Mouse (Mus musculus): ENCODE results near the gene Rhbdd2. TPM values are rescaled to one million over a fixed set of nuclear protein-coding genes. Genes with fewer than 3 reads are reported as not detected.

Gene Rhbdd2
- polyA plus RNA-seq, 1 experiment from 2014 or later = 89.3 TPM

- no peaks in the 10 kb centered on the region for H3K27me3 ChIP-seq
- WGBS = 87% methylated on average over 2 of the region's 2 CpGs
- no peak overlapping the region for H3K4me3 ChIP-seq
- no peaks in the 10 kb centered on the region for H3K9me3 ChIP-seq
- no peak for ATAC-seq (ENCODE audit: low FRiP score)
- H3K36me3 ChIP-seq = no peaks in the 10 kb centered on the region
- H3K4me1 ChIP-seq (replicated peaks) = peaks cover 25% of the 10 kb centered on the region
- no peak overlapping the region for H3K9ac ChIP-seq
- H3K4me2 ChIP-seq = no peak overlapping the region
- no peak overlapping the region for H3K27ac ChIP-seq
These were observed 38.5 kb downstream of the Rhbdd2 start for GRCm38 (mm10) chr5:135670881-135671280.

GRCm38 (mm10) chr5:135672509-135672908 lies 40.1 kb downstream of the Rhbdd2 start:
- Histone ChIP-seq H3K9me3 (no peaks in the 10 kb centered on the region), H3K27ac (no peak overlapping the region; the same call in 1 of the 2 replicates), H3K4me1 (replicated peaks) (peaks cover 25% of the 10 kb centered on the region), H3K9ac (no peak overlapping the region), H3K36me3 (no peaks in the 10 kb centered on the region), H3K4me2 (no peak overlapping the region), H3K4me3 (no peak overlapping the region), H3K27me3 (no peaks in the 10 kb centered on the region)
- no peak for ATAC-seq (ENCODE audit: low FRiP score)
- 75% methylated on average over 4 of the region's 4 CpGs for WGBS

GRCm38 (mm10) chr5:135672980-135673379 lies 40.6 kb downstream of the Rhbdd2 start:
- H3K4me3 ChIP-seq = no peak overlapping the region
- WGBS = 38% methylated on average over 5 of the region's 5 CpGs
- H3K27me3 ChIP-seq = no peaks in the 10 kb centered on the region
- H3K4me1 ChIP-seq (replicated peaks) = peaks cover 25% of the 10 kb centered on the region
- ATAC-seq (ENCODE audit: low FRiP score) = no peak
- H3K36me3 ChIP-seq = no peaks in the 10 kb centered on the region
- H3K27ac ChIP-seq = peak overlapping the region; percentile 27; the same call in 1 of the 2 replicates
- H3K4me2 ChIP-seq = no peak overlapping the region
- no peaks in the 10 kb centered on the region for H3K9me3 ChIP-seq
- H3K9ac ChIP-seq = no peak overlapping the region

GRCm38 (mm10) chr5:135674349-135674775 lies 41.9 kb downstream of the Rhbdd2 start:
- Histone ChIP-seq H3K4me2 (peak overlapping the region; percentile 45), H3K9me3 (no peaks in the 10 kb centered on the region), H3K27me3 (no peaks in the 10 kb centered on the region), H3K4me1 (replicated peaks) (peaks cover 25% of the 10 kb centered on the region), H3K36me3 (no peaks in the 10 kb centered on the region), H3K4me3 (no peak overlapping the region), H3K27ac (peak overlapping the region; percentile 85), H3K9ac (no peak overlapping the region)
- 7% methylated on average over 3 of the region's 3 CpGs for WGBS
- peak; percentile 56 for ATAC-seq (ENCODE audit: low FRiP score)

- WGBS = under 1% methylated on average over 11 of the region's 11 CpGs
- peak; percentile 79 for ATAC-seq (ENCODE audit: low FRiP score)
- H3K9ac ChIP-seq = 0 out of 2 replicates have a peak overlapping the region, but pooled peaks have one; percentile 39
- no peaks in the 10 kb centered on the region for H3K27me3 ChIP-seq
- peaks cover 25% of the 10 kb centered on the region for H3K4me1 ChIP-seq (replicated peaks)
- H3K9me3 ChIP-seq = no peaks in the 10 kb centered on the region
- H3K4me2 ChIP-seq = peak overlapping the region; percentile 45
- peak overlapping the region; percentile 85 for H3K27ac ChIP-seq
- no peaks in the 10 kb centered on the region for H3K36me3 ChIP-seq
- no peak overlapping the region for H3K4me3 ChIP-seq
These were observed 42.4 kb downstream of the Rhbdd2 start for GRCm38 (mm10) chr5:135674821-135675220.

GRCm38 (mm10) chr5:135676696-135677095 lies 44.3 kb downstream of the Rhbdd2 start:
- no peak for ATAC-seq (ENCODE audit: low FRiP score)
- H3K36me3 ChIP-seq = no peaks in the 10 kb centered on the region
- H3K9me3 ChIP-seq = no peaks in the 10 kb centered on the region
- H3K9ac ChIP-seq = no peak overlapping the region
- no peak overlapping the region for H3K27ac ChIP-seq
- H3K4me3 ChIP-seq = no peak overlapping the region
- WGBS = 83% methylated on average over 3 of the region's 3 CpGs
- H3K4me2 ChIP-seq = no peak overlapping the region
- H3K27me3 ChIP-seq = no peaks in the 10 kb centered on the region
- peaks cover 25% of the 10 kb centered on the region for H3K4me1 ChIP-seq (replicated peaks)

GRCm38 (mm10) chr5:135677251-135677650 lies 44.8 kb downstream of the Rhbdd2 start:
- H3K36me3 ChIP-seq = no peaks in the 10 kb centered on the region
- no peak overlapping the region for H3K4me3 ChIP-seq
- H3K4me1 ChIP-seq (replicated peaks) = peaks cover 25% of the 10 kb centered on the region
- 83% methylated on average over 2 of the region's 2 CpGs for WGBS
- H3K27ac ChIP-seq = no peak overlapping the region
- H3K9me3 ChIP-seq = no peaks in the 10 kb centered on the region
- no peaks in the 10 kb centered on the region for H3K27me3 ChIP-seq
- no peak overlapping the region for H3K9ac ChIP-seq
- no peak for ATAC-seq (ENCODE audit: low FRiP score)
- no peak overlapping the region for H3K4me2 ChIP-seq

GRCm38 (mm10) chr5:135678481-135678880 lies 46.1 kb downstream of the Rhbdd2 start:
- no peak overlapping the region for H3K4me3 ChIP-seq
- H3K4me2 ChIP-seq = no peak overlapping the region
- H3K9me3 ChIP-seq = no peaks in the 10 kb centered on the region
- no peak overlapping the region for H3K27ac ChIP-seq
- WGBS = 96% methylated on average over 6 of the region's 6 CpGs
- no peak for ATAC-seq (ENCODE audit: low FRiP score)
- peaks cover 24% of the 10 kb centered on the region for H3K4me1 ChIP-seq (replicated peaks)
- H3K27me3 ChIP-seq = no peaks in the 10 kb centered on the region
- H3K9ac ChIP-seq = no peak overlapping the region
- H3K36me3 ChIP-seq = no peaks in the 10 kb centered on the region

GRCm38 (mm10) chr5:135680967-135681545 lies 48.6 kb downstream of the Rhbdd2 start:
- 78% methylated on average over 6 of the region's 6 CpGs for WGBS
- H3K9me3 ChIP-seq = no peaks in the 10 kb centered on the region
- no peak for ATAC-seq (ENCODE audit: low FRiP score)

GRCm38 (mm10) chr5:135682009-135682408 lies 49.6 kb downstream of the Rhbdd2 start:
- Histone ChIP-seq H3K4me3 (no peak overlapping the region), H3K4me1 (replicated peaks) (no peaks in the 10 kb centered on the region), H3K27ac (no peak overlapping the region), H3K9ac (no peak overlapping the region), H3K27me3 (no peaks in the 10 kb centered on the region), H3K36me3 (no peaks in the 10 kb centered on the region), H3K4me2 (no peak overlapping the region), H3K9me3 (no peaks in the 10 kb centered on the region)
- ATAC-seq (ENCODE audit: low FRiP score) = no peak
- WGBS = 89% methylated on average over 5 of the region's 5 CpGs

More at GRCm38 (mm10) chr5:135680967-135681545, 48.6 kb downstream of the Rhbdd2 start:
- H3K4me3 ChIP-seq = no peak overlapping the region
- no peak overlapping the region for H3K27ac ChIP-seq
- no peak overlapping the region for H3K9ac ChIP-seq
- H3K36me3 ChIP-seq = no peaks in the 10 kb centered on the region
- no peaks in the 10 kb centered on the region; the same call in 1 of the 2 replicates for H3K4me1 ChIP-seq (replicated peaks)
- no peak overlapping the region for H3K4me2 ChIP-seq
- H3K27me3 ChIP-seq = no peaks in the 10 kb centered on the region

GRCm38 (mm10) chr5:135682942-135683570 lies 50.6 kb downstream of the Rhbdd2 start:
- no peaks in the 10 kb centered on the region for H3K9me3 ChIP-seq
- no peaks in the 10 kb centered on the region for H3K27me3 ChIP-seq
- no peak for ATAC-seq (ENCODE audit: low FRiP score)
- no peak overlapping the region for H3K9ac ChIP-seq
- 90% methylated on average over 12 of the region's 12 CpGs for WGBS
- peaks cover under 1% of the 10 kb centered on the region for H3K4me1 ChIP-seq (replicated peaks)
- H3K36me3 ChIP-seq = no peaks in the 10 kb centered on the region
- no peak overlapping the region for H3K4me3 ChIP-seq
- H3K27ac ChIP-seq = no peak overlapping the region
- no peak overlapping the region for H3K4me2 ChIP-seq

GRCm38 (mm10) chr5:135690401-135690800 lies 58.0 kb downstream of the Rhbdd2 start:
- peak overlapping the region; percentile 96 for H3K4me2 ChIP-seq
- no peak overlapping the region for H3K27ac ChIP-seq
- H3K4me3 ChIP-seq = peak overlapping the region; percentile 83
- no peaks in the 10 kb centered on the region for H3K9me3 ChIP-seq
- H3K27me3 ChIP-seq = no peaks in the 10 kb centered on the region
- no peaks in the 10 kb centered on the region; the same call in 1 of the 2 replicates for H3K36me3 ChIP-seq
- no peak overlapping the region for H3K9ac ChIP-seq
- 83% methylated on average over 5 of the region's 5 CpGs for WGBS
- ATAC-seq (ENCODE audit: low FRiP score) = no peak
- H3K4me1 ChIP-seq (replicated peaks) = peaks cover 36% of the 10 kb centered on the region

- H3K4me1 ChIP-seq (replicated peaks) = peaks cover 38% of the 10 kb centered on the region
- H3K4me3 ChIP-seq = no peak overlapping the region
- no peaks in the 10 kb centered on the region for H3K9me3 ChIP-seq
- no peak for ATAC-seq (ENCODE audit: low FRiP score)
- no peak overlapping the region for H3K9ac ChIP-seq
- H3K36me3 ChIP-seq = no peaks in the 10 kb centered on the region; the same call in 1 of the 2 replicates
- no peaks in the 10 kb centered on the region for H3K27me3 ChIP-seq
- no peak overlapping the region for H3K27ac ChIP-seq
- no peak overlapping the region for H3K4me2 ChIP-seq
- 88% methylated on average over 4 of the region's 4 CpGs for WGBS
These were observed 58.8 kb downstream of the Rhbdd2 start for GRCm38 (mm10) chr5:135691266-135691665.
